Mouse (Mus musculus): ENCODE data around the gene Fn3krp.

Fn3krp gene

DNA sequence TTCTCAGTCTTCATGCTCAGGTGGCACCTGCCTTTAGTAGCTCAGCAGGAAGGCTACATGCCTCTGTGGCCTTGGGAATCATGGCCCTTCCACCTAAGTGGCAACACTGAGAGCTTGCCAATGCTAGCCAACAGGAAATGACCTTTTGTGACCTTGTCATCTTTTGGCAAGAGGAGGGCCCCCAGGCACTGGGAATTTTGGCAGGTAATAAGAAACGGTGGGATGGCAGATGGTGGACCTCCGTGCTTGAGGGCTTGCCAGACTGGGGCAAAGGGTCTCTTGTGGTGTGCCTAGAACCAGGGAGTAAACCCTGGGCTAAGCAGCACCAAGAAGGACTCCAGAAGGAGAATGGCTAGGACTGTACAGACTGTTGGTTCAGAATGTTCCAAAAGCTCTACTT is 20.9 kb downstream of the Fn3krp start:
- in situ Hi-C loops (cut with MseI, MboI) = no loop called here

- in situ Hi-C loops (cut with MseI, MboI) = no loop called here
These were observed 30.1 kb downstream of the Fn3krp start for GRCm38 (mm10) chr11:121451216-121451726.

GRCm38 (mm10) chr11:121451753-121452635 is 30.8 kb downstream of the Fn3krp start, which contains the start of gene Tbcd:
Gene Tbcd, plus strand, starts transcription at chr11:121451949.
- in situ Hi-C loops (cut with MseI, MboI) = no loop called here

DNA sequence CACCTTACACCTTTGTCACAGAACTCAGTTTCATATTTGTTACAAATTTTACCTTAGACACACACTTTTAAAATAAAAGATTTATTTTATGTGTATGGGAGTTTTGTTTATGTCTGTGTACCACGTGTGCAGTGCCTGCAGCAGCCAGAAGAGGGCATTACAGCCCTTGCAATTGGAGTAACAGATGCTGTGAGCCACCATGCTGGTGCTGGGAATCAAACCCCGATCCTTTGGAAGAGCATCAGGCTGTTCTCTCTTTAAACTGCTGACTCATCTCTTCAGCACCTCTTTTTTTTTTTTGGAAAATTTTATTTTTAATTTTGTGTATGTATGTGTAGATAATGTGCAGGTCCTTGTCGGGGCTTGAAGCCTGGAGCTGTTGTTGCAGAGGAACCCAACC is 36.7 kb downstream of the Fn3krp start:
- in situ Hi-C loops (cut with MseI, MboI) = no loop called here

GRCm38 (mm10) chr11:121467408-121467807 is 46.2 kb downstream of the Fn3krp start:
- in situ Hi-C loops (cut with MseI, MboI) = no loop called here

DNA sequence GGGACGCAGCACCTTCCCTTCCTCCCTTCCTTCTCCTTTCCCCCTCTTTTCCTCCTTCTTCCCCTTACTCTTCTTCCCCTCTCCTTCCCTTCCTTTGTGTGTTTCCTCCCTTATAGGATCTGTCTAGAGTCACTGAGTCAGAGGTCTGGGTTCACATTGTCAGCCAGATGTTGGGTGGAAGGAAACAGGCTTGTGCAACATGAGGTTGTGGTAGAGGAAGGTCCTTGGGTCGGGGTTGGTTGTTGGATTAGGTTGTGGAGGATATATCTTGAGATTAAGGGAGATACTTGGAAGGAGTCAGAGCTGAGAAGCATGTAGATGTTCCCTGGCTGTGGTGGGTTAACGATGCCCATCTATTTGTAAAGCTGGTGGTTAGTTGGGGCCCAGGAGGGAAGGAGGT is 53.6 kb downstream of the Fn3krp start:
- in situ Hi-C loops (cut with MseI, MboI) = loop anchor here in 1 of 2 experiments (5.0 kb wide), 1 partner anchor 92 kb away; no protein-coding TSS in a partner anchor

DNA sequence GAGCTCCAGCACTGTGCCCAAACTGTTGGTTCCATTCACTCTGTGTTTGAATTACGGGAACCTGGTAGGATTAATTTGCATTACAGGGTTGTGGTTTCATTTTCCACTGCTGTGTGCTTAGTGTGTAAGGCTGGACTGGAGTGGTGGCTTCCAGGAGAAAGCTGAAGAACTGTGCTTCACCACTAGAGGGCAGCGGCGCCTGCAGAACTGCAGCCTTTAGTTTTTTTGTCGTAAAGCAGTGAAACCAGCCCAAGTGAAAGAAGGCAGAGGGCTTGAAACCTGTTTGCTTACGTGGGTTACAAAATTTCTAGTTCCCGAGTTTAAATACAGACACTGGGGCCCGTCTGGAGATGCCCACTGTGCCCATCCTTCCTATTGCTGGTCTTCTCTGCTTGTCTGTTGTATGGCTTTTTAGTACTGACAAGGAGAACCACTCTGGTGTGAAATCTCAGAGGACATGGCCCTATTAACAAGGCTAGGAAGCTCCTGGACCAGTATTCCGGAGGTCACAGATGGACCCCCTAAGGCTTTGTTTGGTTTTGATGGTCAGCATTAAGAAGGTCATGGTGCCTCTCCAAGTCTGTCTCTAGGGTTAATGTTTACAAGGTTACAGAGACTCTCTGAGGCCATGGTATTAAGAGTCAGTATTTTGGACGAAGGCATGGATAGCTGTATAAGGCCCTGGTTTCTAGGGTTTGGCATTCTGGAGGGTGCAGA is 54.7 kb downstream of the Fn3krp start:
- in situ Hi-C loops (cut with MseI, MboI) = loop anchor here in 1 of 2 experiments (5.0 kb wide), 1 partner anchor 91 kb away; no protein-coding TSS in a partner anchor

DNA sequence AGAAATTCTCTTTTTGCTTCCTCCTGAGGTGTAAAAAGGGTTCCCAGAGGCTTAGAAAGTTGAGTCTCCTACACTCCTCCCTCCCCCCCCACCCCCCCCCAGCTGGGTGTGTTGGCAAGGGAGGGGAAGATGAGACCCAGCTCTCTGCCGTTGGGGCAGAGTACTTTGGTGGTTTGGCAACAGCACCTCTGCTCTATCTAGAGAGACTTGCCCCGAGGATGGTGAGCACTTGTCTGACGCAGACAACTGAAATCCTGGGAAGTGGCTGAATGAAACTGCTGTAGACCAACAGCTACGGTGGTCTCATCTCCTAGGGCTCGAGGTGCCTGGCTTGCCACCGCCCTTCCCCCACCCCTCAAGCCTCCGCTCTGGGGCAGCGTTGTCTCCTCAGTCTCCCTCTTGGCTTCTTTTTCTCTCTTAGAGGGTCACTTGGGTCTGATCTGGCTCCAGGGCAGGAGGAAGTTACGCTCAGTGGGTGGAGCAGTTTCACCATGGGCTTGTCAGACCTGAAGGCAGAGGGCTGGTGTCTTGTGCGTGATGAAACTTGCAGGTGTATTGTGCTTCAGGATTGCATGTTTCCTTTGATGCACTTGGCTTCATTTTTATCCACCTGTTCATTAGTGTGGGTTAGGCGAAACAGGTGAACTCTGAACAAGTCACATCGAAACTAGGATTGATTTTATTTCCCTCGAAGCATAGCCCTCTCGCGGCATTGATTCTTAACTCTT is 58.4 kb downstream of the Fn3krp start:
- in situ Hi-C loops (cut with MseI, MboI) = loop anchor here in 1 of 2 experiments (5.0 kb wide), 1 partner anchor 88 kb away; no protein-coding TSS in a partner anchor

Measured in mouse trophoblast stem cell (cell line).